Mouse (Mus musculus) embryonic stem cell, embryonic (primary cell): ENCODE measurements around the gene Dmac2.
"Not testable (repeated sequence)": the region's sequence is repeated elsewhere in the genome, so short reads cannot be mapped to it uniquely, and the experiment has no call there.

Experiments used
- CTCF ChIA-PET, 4 experiments: fragments of 300-600 bp in 2 of 4; fragments of 350-600 bp in 2 of 4; sonication (Branson Sonifier 250); formaldehyde crosslinking; loops; one replicate each; lab custom pipeline; 2022; ENCODE audit warnings: inconsistent platforms in 2 of 4; lab: Charles Lee
- POLR2A ChIA-PET, 4 experiments: fragments of 300-600 bp in 2 of 4; fragments of 350-600 bp in 2 of 4; sonication (Branson Sonifier 250); formaldehyde crosslinking; loops; one replicate each; lab custom pipeline; 2022; ENCODE audit warnings: antibody characterized with exemption in 4 of 4, inconsistent platforms in 1 of 4; lab: Charles Lee

Dmac2 gene

DNA sequence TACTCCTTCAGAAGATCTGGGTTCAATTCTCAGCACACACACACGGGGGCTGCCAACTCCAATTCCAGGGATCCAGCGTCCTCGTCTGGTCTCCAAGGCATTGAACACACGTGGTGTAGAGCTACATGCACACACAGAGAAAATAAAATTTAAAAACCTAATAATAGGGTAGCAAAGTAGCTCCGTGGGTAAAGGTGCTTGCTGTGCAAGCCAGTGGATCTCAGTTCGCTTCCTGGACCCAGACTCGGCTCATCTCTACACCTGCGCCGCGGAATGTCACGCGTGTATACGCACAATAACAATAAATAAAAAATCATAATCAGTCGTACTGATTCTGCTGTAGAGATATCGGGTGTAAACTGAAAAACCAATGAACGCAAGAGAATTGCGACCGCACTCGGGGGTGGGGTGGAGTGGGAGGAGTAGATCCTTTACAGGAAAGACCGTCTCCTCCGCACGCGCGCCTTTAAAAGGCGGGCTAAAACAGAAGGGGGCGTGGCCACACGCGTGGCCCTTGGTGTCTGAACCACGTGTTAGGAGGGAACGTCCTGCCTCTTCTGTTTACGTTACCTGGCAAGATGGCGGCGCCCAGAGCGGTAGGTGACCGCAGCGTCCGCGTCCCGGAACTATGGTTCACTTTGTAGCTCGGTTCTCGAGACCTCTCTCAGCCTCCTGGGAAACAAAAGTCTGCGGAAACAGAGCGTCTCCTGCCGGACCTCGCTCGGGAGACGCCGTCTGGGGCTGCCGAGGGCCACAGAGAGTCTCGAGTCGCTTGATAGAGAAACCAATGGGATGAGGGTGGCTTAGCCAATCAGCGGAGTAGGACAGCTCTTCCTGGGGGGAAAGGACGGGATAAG is at the start of gene Dmac2:
Gene Dmac2, plus strand, starts transcription at position 550 of the 857 bp plus-strand sequence.
- CTCF ChIA-PET = interaction anchor here in 2 of 4 experiments (1.0 to 1.3 kb wide), 2 partner anchors 81 to 303 kb away, joined by 3 to 5 read pairs; partner anchors contain the start of gene Megf8 (in 1 of the 2)
- POLR2A ChIA-PET = interaction anchor here in 2 of 4 experiments (0.6 to 2.8 kb wide), 21 partner anchors 9 to 196 kb away, joined by 3 to 10 read pairs (median 4); partner anchors contain the start of genes B9d2 (in 1 of the 2), Bckdha (in 1 of the 2), Exosc5 (in 1 of the 2) and Tmem91 (in 1 of the 2)

DNA sequence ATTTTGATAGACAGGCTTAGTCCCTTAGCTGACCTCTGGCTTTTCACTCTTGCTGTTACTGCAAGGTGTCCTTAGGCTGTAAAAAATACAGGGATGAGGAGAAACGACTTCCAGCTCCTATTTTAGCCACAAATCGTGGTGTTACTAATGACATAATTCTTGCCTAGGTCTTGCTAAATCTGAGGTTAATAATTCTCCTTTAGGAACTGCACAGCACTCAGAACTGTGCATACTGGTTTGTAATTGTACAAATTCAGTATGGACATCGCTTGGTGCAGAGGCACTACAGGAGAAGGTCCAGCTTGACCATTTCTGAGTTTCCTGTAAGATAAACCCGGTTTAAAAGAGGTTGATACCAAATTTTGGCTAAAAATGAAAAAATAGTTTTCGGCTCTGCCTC is 45.4 kb upstream of the Dmac2 start:
- POLR2A ChIA-PET, CTCF ChIA-PET: not testable (repeated sequence)

DNA sequence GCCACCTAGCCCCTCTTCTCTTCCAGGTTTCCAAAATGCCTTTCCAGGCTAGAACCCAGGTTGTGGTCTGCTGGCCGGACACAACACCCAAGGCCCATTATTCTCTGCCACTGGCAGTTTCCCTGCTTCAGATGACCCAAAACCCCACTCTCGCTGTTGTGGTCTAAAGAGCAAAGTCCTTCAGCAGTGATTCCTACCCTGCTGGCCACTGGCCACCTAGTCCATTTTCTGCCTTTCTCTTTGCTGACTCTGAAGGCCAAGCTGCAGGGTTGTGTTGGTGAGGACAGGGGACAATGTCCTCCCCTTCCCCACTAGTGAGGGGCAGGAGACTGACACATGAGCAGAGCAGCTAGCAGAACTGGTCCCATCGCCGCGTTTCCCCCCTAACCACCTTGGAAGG is 44.1 kb upstream of the Dmac2 start:
- POLR2A ChIA-PET = no interaction called here
- CTCF ChIA-PET = no interaction called here

DNA sequence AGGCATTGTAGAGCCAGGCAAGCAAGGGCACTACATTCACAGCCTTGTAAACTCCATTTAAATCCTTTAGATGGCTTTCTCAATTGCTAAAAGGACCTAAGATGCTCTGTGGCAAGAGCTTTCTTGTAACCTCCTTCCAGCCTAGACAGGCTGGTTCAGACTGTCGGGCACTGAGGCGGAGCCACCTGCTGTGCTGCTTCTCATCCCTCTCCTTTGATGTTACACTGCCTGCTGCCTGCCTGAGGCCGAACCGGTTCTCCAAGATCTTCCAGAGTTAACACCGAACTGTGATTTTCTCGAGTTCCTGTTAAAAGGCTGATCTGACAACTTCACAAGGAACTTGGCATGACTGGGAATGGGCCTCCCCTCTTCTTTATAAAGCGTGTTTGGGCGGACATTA is 43.3 kb upstream of the Dmac2 start:
- POLR2A ChIA-PET = no interaction called here
- CTCF ChIA-PET = no interaction called here

DNA sequence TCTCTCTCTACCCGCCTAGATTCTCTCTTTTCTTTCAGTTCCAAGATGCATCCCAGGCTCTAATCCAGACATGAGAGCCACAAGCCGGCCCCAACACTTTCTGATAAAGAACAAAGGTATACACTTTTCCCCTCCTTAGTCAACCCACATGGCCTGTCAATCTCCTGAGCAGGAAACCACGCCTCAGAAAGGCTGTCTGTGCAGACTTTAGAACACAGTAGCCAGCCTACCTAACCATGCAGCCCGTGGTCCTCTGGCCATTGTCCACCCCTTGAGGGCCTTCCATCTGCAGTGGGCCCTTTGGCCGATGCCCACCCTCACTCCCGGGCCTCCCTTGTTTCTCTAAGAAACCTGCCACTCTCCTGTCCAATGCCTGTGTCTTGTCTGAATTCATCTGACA is 42.9 kb upstream of the Dmac2 start:
- CTCF ChIA-PET = interaction anchor here in 1 of 4 experiments (0.5 kb wide), 1 partner anchor 737 kb away, joined by 3 read pairs; no protein-coding TSS in a partner anchor
- POLR2A ChIA-PET = interaction anchor here in 2 of 4 experiments (1.1 kb wide), 2 partner anchors 736 to 737 kb away, joined by 3 to 8 read pairs; no protein-coding TSS in a partner anchor

DNA sequence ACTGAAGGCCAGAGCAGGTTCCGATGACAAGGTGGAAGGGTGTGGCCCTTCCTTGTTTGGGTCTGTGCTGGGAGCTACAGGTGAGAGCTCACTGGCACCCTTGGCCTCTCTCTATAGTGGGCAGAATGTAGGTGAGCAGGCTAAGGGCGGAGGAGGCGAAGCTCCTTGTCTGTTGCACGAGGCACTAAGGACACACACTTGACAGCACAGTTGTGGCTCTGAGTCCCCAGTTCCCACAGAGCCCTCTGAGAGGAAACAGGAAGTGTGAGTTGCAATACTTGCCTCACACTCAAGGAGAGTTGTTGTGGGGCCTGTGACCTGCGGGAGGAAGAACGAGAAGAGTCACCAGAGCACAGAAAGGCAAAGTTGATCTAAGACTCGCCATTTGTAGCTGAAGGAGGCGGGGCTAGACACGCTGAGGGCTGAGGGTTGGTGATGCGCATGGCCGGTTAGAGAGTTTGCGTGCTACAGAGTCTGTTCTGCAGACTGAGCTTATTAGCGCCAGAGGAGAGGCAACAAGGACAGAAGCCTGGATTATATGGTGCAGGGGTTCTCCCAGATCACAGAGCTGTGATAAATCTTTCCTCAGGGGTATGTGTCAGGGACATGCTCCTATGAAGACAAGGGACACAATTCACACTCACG is 42.3 kb upstream of the Dmac2 start:
- POLR2A ChIA-PET = interaction anchor here in 2 of 4 experiments (1.1 kb wide), 2 partner anchors 737 kb away, joined by 3 to 8 read pairs; no protein-coding TSS in a partner anchor
- CTCF ChIA-PET = interaction anchor here in 1 of 4 experiments (0.5 kb wide), 1 partner anchor 738 kb away, joined by 3 read pairs; no protein-coding TSS in a partner anchor

DNA sequence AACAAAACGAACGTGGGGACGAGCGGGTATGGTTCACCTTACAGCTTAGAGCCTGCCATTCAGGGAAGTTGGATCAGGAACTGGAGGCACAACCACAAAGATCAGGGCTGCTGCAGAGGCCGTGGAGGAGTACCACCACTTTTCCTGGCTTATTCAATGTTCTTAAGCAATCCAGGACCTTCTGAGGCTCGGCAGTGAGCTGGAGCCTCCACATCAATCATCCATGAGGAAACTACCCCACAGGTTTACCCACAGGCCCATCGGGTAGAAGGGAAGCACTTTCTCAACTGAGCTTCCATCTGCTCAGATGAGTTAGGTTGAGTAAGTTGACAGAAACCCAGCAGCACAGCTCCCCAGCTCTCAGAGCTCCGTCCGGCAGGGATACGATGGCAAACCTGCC is 39.8 kb upstream of the Dmac2 start:
- POLR2A ChIA-PET = interaction anchor here in 1 of 4 experiments (1.2 kb wide), 1 partner anchor 146 kb away, joined by 3 read pairs; no protein-coding TSS in a partner anchor

DNA sequence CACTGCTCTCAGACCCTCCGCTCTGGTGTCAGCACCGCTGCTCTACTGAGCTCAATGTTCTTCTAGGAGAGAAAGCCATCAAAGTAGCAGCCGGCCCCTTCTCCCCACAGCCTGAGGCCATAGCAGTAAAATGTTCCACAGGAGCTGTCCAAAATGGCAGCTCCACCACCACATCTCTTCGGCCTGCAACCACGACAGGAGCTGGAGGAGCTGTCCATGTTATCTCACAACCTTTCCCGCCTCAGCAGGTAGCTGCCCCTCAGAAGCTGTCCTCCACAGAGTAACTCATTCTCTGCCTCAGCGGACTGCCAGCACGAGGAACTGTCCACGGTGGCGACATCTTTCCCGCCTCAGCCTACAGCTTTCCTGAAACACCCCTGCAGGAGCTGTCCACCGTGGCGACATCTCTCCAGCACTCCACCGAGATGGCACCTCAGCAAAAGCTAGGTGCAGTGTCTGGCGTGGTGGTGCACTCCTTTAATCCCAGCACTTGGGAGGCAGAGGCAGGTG is 36.9 kb upstream of the Dmac2 start:
- CTCF ChIA-PET = interaction anchor here (0.5 to 2.2 kb wide), 11 partner anchors 17 to 481 kb away, joined by 3 to 10 read pairs (median 4); no protein-coding TSS in a partner anchor
- POLR2A ChIA-PET = interaction anchor here in 3 of 4 experiments (0.6 to 1.7 kb wide), 8 partner anchors 11 to 1778 kb away, joined by 3 to 11 read pairs (median 3); no protein-coding TSS in a partner anchor

More for the DNA sequence above, 39.8 kb upstream of the Dmac2 start:
- CTCF ChIA-PET = no interaction called here

DNA sequence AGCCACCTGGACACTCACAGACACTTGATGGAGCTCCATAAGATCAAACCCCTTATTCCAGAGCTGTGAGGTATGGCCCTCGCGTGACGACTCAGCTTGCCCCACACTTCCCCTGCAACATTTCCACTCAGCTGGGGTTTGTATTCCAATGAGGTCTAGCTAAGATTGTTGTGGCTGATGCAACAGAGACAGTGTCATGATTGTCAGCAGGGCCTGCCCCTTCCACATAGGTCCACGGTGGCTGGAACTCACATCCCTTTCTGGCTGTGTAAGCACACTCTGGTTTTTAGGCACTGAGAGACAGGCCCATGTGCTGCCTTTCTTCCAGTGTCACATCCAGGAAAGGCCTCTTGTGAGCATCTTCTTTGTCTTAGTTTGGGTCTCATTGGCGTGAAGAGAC is 34.6 kb upstream of the Dmac2 start:
- ChIA-PET POLR2A (interaction anchor here in 1 of 4 experiments (0.6 to 1.0 kb wide), 2 partner anchors 53 to 1719 kb away, joined by 3 to 4 read pairs; no protein-coding TSS in a partner anchor), CTCF (no interaction called here)

DNA sequence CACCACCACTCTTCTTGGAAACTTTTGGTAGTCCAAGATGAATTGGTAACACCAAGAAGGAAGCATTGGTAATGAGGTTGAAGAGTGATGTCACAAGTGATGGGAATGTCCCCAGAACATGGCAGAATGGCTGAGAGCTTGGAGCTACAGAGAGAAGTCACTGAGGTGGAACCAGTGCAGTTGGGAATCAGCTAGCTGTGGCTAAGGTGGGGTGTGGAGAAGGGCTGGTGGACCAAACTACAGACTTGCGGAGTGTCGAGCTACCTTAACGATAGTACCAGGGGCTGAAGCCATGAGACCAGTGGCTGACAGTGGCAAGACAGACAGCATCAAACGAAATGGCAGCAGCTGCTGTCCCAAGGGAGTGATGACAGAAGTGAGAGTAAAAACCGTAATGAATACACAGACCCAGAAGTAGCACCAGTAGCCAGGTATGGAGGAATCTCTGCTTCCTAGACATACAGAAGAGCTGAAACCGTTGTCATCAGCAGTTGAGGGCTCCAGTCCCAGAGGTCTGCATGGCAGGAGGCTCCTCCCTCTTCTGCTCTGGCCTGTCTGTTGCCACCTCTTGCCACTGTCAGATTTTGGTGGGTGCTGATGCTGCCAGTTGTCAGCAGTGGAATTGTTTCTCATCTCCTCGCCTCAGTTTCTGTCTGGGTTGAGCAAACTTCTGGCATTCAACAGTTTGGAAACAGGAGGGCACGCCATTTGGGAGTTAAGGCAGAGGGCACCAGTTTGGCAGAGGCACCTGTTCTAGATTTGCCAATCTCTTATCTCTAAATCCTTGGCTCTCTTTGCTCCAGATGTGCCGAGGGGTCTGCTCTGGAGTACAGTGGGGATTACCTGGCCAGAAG is 33.6 kb upstream of the Dmac2 start:
- POLR2A ChIA-PET = no interaction called here
- CTCF ChIA-PET = no interaction called here

DNA sequence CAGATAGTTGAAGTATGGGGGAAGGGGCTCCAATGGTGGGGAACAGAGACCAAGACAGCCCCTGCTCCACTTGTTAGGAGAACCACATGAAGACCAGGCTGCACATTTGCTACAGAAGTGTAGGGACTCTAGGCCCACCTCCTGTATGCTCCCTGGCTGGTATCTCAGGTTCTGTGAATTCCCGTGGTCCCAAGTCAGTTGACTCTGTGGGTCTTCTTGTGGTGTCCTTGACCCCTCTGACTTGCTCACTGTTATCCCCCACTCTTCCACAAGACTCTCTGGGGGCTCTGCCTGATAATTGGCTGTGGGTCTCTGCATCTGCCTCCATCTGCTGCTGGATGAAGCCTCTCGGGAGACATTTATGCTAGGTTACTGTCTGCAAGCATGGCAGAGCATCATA is 28.0 kb upstream of the Dmac2 start:
- ChIA-PET POLR2A (no interaction called here), CTCF (no interaction called here)

DNA sequence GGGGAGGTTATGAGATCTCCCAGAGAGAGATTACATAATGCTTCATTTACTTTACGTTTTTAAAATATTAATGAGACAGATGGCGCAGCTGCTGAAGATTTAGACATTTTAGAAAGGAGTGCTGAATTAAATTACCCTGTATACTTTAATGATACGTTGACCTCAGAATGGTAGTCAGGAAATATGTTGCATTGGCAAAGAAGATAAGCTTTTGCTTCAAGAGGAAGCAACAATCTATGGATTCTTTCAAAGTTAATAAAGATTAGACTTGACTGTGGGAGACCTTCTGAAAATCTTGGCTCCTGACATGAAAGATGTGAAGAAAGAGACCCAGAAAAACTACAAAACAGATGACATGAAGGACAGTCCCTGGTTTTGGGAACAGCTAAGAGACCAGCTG is 25.4 kb upstream of the Dmac2 start:
- ChIA-PET POLR2A (interaction anchor here in 1 of 4 experiments (1.6 kb wide), 1 partner anchor 12 kb away, joined by 6 read pairs; no protein-coding TSS in a partner anchor), CTCF (interaction anchor here in 1 of 4 experiments (0.6 kb wide), 1 partner anchor 500 kb away, joined by 3 read pairs; no protein-coding TSS in a partner anchor)

DNA sequence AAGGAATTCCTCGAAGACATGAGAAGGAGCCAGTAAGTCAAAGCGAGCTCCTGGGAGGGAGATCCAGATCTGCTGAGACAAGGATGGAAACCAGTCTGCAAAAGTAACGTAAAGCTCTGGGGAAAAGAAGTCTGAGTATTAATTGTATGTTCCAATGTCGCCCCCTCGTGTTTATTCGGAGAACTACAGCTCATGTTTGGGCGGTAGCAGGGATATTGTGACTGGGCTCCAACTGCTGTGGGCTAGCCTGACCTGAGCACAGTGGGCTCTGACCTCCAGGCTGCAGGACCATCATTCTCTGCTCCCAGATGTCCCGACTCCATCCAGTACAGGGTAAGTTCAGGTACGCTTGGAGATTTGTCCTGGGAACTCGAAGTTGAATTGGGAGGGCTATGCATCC is 19.6 kb upstream of the Dmac2 start:
- POLR2A ChIA-PET = interaction anchor here (0.8 to 3.0 kb wide), 15 partner anchors 13 to 216 kb away, joined by 3 to 9 read pairs (median 4); partner anchors contain the start of gene Dmac2 (in 1 of the 4)
- CTCF ChIA-PET = interaction anchor here (0.5 to 1.7 kb wide), 59 partner anchors 10 to 1609 kb away, joined by 3 to 24 read pairs (median 4); partner anchors contain the start of genes Ceacam1 (in 3 of the 4), Erich4 (in 1 of the 4) and Megf8 (in 1 of the 4)

DNA sequence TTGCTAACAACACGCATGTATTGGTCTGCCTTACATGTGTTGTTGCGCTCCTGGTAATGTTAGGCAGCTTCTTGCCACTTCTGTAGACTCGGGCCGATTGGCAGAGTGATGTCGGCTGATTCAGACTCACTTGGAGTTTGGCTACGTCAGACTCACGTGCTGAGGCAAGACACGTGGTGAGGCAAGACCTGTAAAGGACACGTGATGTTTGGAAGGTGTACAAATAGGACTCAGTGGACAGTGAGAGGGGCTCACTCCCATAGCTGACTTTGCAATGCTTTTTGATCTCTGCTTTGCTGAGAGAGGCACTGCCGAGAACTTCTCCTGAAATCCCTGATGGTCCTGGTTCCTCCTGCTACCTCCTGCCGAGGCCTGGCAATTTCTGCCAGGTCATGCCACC is 18.5 kb upstream of the Dmac2 start:
- ChIA-PET POLR2A (interaction anchor here in 3 of 4 experiments (0.5 to 3.0 kb wide), 11 partner anchors 18 to 191 kb away, joined by 3 to 10 read pairs (median 5); partner anchors contain the start of gene Dmac2 (in 1 of the 3)), CTCF (interaction anchor here in 3 of 4 experiments (0.6 to 1.9 kb wide), 13 partner anchors 47 to 198 kb away, joined by 3 to 18 read pairs (median 5); partner anchors contain the start of gene Ceacam1 (in 1 of the 3))

DNA sequence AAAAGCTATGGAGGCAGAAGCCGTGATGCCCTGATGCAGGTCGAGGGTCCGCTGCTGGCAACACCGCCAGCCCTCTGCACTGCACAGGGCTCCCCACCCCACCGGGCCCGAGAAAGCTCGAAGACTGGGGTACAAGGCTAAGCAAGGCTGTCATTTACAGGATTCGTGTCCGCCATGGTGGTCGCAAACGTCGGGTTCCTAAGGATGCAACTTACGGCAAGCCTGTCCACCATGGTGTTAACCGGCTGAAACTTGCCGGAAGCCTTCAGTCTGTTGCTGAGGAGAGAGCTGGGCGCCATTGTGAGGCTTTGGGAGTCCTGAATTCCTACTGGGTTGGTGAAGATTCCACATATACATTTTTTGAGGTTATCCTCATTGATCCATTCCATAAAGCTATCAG is 17.9 kb upstream of the Dmac2 start:
- CTCF ChIA-PET = interaction anchor here in 3 of 4 experiments (0.6 to 1.9 kb wide), 10 partner anchors 116 to 199 kb away, joined by 3 to 7 read pairs (median 4); partner anchors contain the start of gene Ceacam1 (in 1 of the 3)
- POLR2A ChIA-PET = interaction anchor here in 2 of 4 experiments (0.7 to 3.0 kb wide), 12 partner anchors 18 to 199 kb away, joined by 3 to 10 read pairs (median 4); partner anchors contain the start of gene Dmac2 (in 1 of the 2)

DNA sequence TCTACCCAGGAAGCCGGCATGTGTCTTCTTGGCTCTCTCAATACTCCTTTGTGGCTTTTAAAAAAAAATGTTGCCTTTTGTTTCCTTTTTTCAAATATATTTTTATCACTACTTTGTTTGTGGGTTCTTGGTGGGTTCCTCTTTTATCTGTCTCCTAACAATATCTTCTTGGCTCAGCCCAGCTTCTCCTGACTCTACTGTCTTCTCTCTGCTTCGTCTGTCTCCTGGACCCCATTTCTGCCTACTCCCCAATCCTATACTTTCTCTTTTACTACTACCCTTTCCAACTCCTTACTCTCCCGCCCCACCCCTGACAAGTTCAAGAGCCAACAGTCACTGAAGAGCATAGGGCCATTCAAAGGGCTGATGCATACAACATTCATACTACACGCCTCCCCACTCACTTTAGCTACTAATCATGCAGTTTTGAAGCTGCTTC is 12.6 kb upstream of the Dmac2 start:
- POLR2A ChIA-PET = interaction anchor here in 1 of 4 experiments (1.4 kb wide), 1 partner anchor 173 kb away, joined by 4 read pairs; no protein-coding TSS in a partner anchor

DNA sequence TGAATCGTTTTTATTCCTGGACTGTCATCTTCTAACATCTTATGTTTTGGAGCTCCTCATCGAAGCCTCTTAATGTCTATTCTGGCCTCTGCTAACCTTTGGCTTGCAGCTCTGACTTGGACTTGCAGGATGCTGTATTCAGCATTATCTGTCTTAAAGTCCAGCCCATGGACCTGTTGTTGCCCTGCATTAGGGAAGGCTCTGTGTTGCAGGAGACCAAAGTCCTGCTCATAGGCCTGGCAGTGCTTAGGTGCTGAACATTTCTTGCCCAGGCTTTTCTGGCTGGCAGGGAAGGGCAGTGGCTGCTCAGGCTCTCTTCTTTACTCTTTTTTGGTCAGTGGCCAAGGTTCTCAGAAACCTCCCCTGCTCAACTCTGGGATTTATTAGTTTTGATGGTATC is 12.0 kb upstream of the Dmac2 start:
- CTCF ChIA-PET = no interaction called here
- POLR2A ChIA-PET = interaction anchor here in 2 of 4 experiments (0.7 to 1.4 kb wide), 2 partner anchors 174 to 581 kb away, joined by 3 to 4 read pairs; no protein-coding TSS in a partner anchor

More for the DNA sequence above, 12.6 kb upstream of the Dmac2 start:
- CTCF ChIA-PET = interaction anchor here in 1 of 4 experiments (1.3 kb wide), 1 partner anchor 18 kb away, joined by 3 read pairs; no protein-coding TSS in a partner anchor
